Mouse (Mus musculus) adipocyte (in vitro differentiated cells): ENCODE measurements around the gene Sumf1.

ENCODE experiments used
- DNase-seq: peaks from one replicate; pipeline ENCODE4 v3.0.0-alpha.2; 2016; ENCODE audit warnings: low spot score

The Sumf1 gene

GRCm38 (mm10) chr6:108206914-108207566 lies 21.7 kb upstream of the Sumf1 start:
- DNase-seq = no peak

GRCm38 (mm10) chr6:108206145-108206544 lies 20.8 kb upstream of the Sumf1 start:
- DNase-seq = no peak

DNA sequence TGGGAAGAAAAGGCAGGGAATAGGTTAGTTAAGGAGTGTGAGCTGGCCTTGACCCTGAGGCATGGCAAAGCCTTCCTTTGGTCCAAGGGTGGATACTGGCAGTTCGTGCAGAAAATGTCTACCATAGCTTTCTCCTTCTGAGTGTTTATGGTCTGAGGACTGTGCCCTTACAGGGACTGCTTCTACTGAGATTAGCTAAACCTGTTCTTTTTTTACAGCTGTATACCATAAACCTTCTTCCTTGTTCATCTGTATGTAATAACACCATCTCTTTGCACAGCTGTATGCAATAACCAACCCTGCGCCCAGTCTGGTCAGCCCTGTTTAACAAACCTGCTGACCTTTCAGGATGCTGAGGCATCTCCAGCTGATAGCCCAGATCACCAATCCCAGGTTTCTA lies 18.9 kb upstream of the Sumf1 start:
- no peak for DNase-seq

GRCm38 (mm10) chr6:108198286-108198685 lies 12.9 kb upstream of the Sumf1 start:
- no peak for DNase-seq

- no peak for DNase-seq
Measured at GRCm38 (mm10) chr6:108197117-108197516, 11.7 kb upstream of the Sumf1 start.

DNA sequence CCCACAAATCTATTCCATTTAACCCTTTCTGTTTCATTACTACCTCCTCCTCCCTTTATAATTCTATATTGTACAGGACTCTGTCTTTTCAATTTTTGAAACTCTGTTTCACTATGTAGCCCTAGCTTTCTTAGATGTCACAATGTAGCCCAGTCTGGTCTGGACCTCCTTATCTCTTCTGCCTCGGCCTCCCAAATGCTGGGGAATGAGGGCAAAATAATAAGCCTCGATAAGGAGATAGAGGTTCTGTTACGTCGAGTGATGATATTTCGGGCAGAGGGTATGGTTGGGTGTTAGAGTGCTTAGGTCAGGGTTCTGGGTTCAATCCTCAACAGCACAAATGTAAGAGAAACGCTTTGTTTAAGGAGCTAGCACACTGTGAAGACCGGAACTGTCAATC lies 11.3 kb upstream of the Sumf1 start:
- no peak for DNase-seq

DNA sequence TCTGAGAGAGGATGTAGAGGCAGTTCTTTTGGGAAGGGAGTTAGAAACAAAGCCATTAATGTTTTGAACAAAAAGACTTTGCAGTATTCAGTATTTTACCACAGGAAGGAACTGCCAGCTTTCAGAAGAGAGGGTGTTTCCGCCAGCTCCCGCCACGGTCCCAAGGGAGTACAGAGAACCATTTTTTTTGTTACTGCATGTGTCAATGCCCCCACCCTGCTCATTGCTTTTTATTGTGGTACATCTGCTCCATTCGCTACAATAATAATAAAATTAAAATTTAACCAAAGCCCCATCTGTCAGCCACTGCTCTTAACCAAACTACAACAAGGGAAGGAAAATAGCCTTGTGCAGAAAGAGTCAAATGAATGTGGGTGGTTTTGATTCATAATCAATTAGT lies 7.2 kb upstream of the Sumf1 start:
- DNase-seq = no peak

- no peak for DNase-seq
Measured at GRCm38 (mm10) chr6:108190690-108191089, 5.3 kb upstream of the Sumf1 start.

DNA sequence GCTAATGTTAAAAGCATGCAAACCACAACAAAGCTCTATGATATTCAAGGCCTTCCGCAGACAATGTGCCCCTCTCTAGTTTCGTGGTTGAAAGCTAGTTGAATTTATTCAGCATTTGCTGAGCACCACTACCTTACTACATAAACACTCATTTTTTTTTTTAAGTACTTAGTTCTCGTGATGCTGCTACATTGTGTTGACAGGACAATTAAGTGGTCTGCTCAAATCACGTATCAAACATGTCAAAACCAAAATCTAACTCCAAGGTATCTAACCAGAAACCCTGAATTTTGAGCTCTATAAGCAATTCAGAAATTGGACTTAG lies 265 bp upstream of the Sumf1 start:
- no peak for DNase-seq

- DNase-seq = no peak
Measured at GRCm38 (mm10) chr6:108179087-108179486, 6.3 kb downstream of the Sumf1 start.

GRCm38 (mm10) chr6:108174181-108174580 lies 11.2 kb downstream of the Sumf1 start:
- DNase-seq = no peak

GRCm38 (mm10) chr6:108172219-108172618 lies 13.2 kb downstream of the Sumf1 start:
- no peak for DNase-seq

DNA sequence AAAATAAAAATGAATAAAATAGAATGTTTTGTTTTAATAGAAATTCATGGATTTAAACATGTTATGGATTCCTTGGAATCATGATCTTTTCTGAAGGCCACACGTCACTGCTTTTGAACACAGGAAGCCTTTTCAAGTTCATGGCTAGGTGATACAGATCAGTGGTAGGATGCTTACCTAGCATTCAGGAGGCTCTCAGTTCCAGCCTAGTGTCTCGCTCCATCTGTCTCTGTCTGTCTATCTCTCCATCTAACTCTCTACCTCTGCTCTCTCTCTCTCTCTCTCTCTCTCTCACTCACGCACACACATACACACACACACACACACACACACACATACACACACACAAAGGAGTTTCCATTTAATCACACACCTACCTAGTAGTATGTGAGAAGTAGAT lies 15.9 kb downstream of the Sumf1 start:
- DNase-seq = no peak

- DNase-seq = no peak
Measured at GRCm38 (mm10) chr6:108168723-108169122, 16.7 kb downstream of the Sumf1 start.

DNA sequence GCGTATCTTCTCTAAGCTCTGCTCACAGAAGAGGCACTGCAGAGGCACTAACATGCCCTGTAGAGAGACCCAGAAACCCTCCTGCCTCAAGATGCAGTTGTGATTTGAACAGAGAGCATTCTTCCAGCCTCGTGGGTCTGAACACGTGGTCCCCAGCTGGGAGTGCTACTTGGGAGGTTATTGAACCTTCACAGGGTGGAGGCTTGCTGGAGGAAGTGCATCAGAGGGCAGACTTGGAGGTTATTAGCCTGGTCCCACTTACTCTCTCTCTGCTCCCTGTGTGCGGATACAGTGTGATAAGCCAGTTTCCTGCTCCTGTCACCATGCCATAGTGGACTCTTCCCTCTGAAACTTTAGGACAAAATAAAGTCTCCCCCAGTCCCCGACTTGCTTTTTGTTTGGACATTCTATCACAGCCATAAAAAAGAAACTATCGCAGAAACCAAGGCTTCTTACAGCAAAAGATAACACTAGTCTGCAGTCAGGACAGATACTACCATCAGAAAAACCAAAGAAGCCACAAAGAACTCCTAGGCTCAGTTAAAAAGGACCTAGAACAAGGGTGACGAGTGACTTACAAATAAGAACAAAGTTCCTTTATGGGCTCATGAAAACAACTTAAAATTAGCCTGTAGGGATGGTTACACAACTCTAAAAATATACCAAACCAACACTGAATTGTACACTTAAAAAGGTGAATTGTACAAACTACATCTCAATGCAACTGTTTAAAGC lies 17.3 kb downstream of the Sumf1 start:
- no peak for DNase-seq

DNA sequence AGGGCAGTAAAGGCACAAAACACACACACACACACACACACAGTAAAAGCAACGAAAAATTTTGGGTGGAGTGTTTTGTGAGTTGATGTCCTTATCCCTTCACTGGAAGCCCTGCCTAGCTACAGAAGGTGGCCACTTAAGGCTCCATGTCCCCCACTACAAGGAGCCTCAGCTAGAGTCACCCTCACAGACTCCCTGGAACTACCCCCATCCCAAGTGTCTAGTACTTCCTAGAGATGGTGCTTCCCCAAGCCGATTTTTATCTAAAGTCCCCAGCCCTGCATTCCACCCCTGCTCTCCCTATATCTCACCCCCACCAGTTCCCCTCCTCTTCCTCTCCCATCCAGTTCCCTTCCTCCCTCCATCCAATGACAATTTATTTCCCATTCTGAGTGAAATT lies 19.8 kb downstream of the Sumf1 start:
- no peak for DNase-seq

DNA sequence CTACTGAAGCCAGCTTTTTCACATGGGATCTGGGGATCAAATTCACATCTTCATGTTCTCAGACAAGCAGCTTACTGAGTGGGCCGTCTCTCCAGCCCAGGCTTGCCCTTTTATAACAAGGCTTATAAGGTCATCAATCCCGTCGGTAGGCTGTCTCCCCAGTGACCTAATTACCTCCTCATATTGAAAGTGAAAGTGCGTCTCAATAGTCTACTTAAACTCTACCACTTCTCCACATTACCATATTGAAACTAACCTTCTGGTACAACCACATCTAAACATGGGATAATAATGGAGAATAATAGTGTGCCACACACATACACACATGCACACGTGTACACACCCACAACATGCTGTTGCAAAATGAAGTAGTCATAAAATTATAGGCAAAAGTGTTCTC lies 20.4 kb downstream of the Sumf1 start:
- DNase-seq = no peak

- DNase-seq = peak; percentile 24
Measured at GRCm38 (mm10) chr6:108160608-108161007, 24.8 kb downstream of the Sumf1 start.

DNA sequence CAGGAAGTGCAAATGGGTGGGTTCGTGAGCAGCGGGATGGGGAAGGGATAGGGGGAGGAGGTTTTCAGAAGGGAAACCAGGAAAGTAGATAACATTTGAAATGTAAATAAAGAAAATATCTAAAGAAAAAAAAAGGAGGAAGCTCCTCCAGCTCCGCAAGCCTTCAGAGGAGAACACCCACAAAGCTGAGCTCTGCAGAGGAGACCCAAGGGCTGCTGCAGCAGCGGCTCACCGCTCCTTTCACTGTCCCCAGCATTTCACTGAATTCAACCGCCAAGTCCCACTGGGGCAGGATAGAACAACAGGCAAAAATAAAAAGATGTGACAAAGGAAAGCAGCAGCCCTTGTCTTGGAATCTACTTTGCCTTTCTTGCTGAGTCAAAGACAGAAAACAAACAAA lies 28.5 kb downstream of the Sumf1 start:
- no peak for DNase-seq

- no peak for DNase-seq
Measured at GRCm38 (mm10) chr6:108154243-108154642, 31.1 kb downstream of the Sumf1 start.

GRCm38 (mm10) chr6:108152661-108153269 lies 32.6 kb downstream of the Sumf1 start:
- DNase-seq = peak; percentile 46

- DNase-seq = peak; percentile 65
Measured at GRCm38 (mm10) chr6:108152081-108152480, 33.3 kb downstream of the Sumf1 start.

DNA sequence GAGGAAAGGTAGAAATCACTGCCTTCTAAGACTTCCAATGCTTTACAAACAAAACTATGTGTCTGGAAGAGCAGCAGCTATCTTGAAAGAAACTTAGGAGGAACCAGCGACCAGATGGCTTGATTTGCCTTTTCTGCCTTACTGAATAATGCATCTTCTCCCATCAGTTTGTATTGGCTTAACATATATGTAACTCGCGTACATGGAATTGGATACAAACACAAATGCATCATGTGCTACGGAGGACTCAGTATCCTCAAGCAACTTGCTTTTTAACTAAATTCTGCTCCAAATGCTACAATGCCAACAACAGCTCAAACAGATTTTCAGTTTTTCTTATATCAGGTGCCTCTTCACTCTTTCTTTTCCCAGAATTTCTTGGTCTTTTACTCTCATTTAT lies 36.1 kb downstream of the Sumf1 start:
- no peak for DNase-seq

- no peak for DNase-seq
Measured at GRCm38 (mm10) chr6:108148435-108148834, 36.9 kb downstream of the Sumf1 start.
